Mouse (Mus musculus) neural tube, embryonic 11.5 days (tissue): ENCODE results near the gene Larp4b. TPM values are rescaled to one million over a fixed set of nuclear protein-coding genes. Genes with fewer than 3 reads are reported as not detected.

Experiments used
- polyA plus RNA-seq: library from polyadenylated mRNA; unstranded; fragments of >200 nt; fragmentation: Nextera tagmentation; extraction: Ambion mirVana; gene quantifications from 2 replicates; pipeline ENCODE4 v1.2.1, GENCODE M21; 2014

The Larp4b gene
- polyA plus RNA-seq, 1 experiment from 2014 or later = 39.3 TPM

Other genes starting within 250 kb of the Larp4b start
- 51.1 and 53.2 TPM in 2 replicates for gene Wdr37, start 222.0 kb upstream of the Larp4b start, polyA plus RNA-seq
- gene Idi1, start 208.4 kb upstream of the Larp4b start, polyA plus RNA-seq = 140 and 148 TPM in 2 replicates
- gene Gm9745, start 145.7 kb upstream of the Larp4b start, polyA plus RNA-seq = not detected in 2 replicates
- not detected in 2 replicates for gene Idi2, start 141.0 kb upstream of the Larp4b start, polyA plus RNA-seq
- 110 and 111 TPM in 2 replicates for gene Gtpbp4, start 97.8 kb upstream of the Larp4b start, polyA plus RNA-seq
- 11.3 and 11.5 TPM in 2 replicates for gene Dip2c, start 182.6 kb downstream of the Larp4b start, polyA plus RNA-seq